Mouse (Mus musculus): ENCODE results near the gene Ccdc8. TPM values are rescaled to one million over a fixed set of nuclear protein-coding genes. Genes with fewer than 3 reads are reported as not detected.

Gene Ccdc8
- polyA plus RNA-seq, 1 experiment, result 9.7 TPM

- H3K4me3 ChIP-seq (ENCODE audit: insufficient read depth, poor library complexity, severe bottlenecking), result no peak overlapping the region
- H3K79me3 ChIP-seq (ENCODE audit: low read depth), result no peaks in the 10 kb centered on the region
- no peaks in the 10 kb centered on the region for H3K36me3 ChIP-seq (ENCODE audit: control insufficient read depth, insufficient read depth)
- H3K27me3 ChIP-seq (ENCODE audit: control insufficient read depth, insufficient read depth, insufficient read length), result no peaks in the 10 kb centered on the region
- H3K79me2 ChIP-seq (ENCODE audit: control insufficient read depth, insufficient read depth), result no peaks in the 10 kb centered on the region
- TF ChIP-seq USF1 (IDR thresholded peaks at IDR 0.05; ENCODE audit: low read depth) (no peak), MAX (IDR thresholded peaks at IDR 0.05) (no peak), CEBPB (IDR thresholded peaks at IDR 0.05; ENCODE audit: low read depth) (no peak), MYOG (IDR thresholded peaks at IDR 0.05; ENCODE audit: control insufficient read depth, extremely low read depth, insufficient read length) (no peak), MYOD1 (IDR thresholded peaks at IDR 0.05; ENCODE audit: control insufficient read depth, insufficient read length, low read depth) (no peak), CTCF (IDR thresholded peaks at IDR 0.05; ENCODE audit: control insufficient read depth, insufficient read depth, insufficient read length) (no peak), FOSL1 (IDR thresholded peaks at IDR 0.05; ENCODE audit: insufficient read depth, low read length, poor library complexity, severe bottlenecking) (no peak)
- H3ac ChIP-seq (ENCODE audit: control insufficient read depth, insufficient read length, low read depth), result peak overlapping the region; percentile 36
These were observed 45.8 kb upstream of the Ccdc8 start for GRCm38 (mm10) chr7:16946441-16947348.

GRCm38 (mm10) chr7:16947349-16947895 lies 45.1 kb upstream of the Ccdc8 start:
- TF ChIP-seq CEBPB (IDR thresholded peaks at IDR 0.05; ENCODE audit: low read depth) (no peak), MYOG (IDR thresholded peaks at IDR 0.05; ENCODE audit: control insufficient read depth, extremely low read depth, insufficient read length) (no peak), FOSL1 (IDR thresholded peaks at IDR 0.05; ENCODE audit: insufficient read depth, low read length, poor library complexity, severe bottlenecking) (no peak), MYOD1 (IDR thresholded peaks at IDR 0.05; ENCODE audit: control insufficient read depth, insufficient read length, low read depth) (no peak), USF1 (IDR thresholded peaks at IDR 0.05; ENCODE audit: low read depth) (no peak), CTCF (IDR thresholded peaks at IDR 0.05; ENCODE audit: control insufficient read depth, insufficient read depth, insufficient read length) (no peak), MAX (IDR thresholded peaks at IDR 0.05) (no peak)
- no peaks in the 10 kb centered on the region for H3K36me3 ChIP-seq (ENCODE audit: control insufficient read depth, insufficient read depth)
- peak overlapping the region; percentile 36 for H3ac ChIP-seq (ENCODE audit: control insufficient read depth, insufficient read length, low read depth)
- H3K4me3 ChIP-seq (ENCODE audit: insufficient read depth, poor library complexity, severe bottlenecking), result no peak overlapping the region
- no peaks in the 10 kb centered on the region for H3K79me2 ChIP-seq (ENCODE audit: control insufficient read depth, insufficient read depth)
- no peaks in the 10 kb centered on the region for H3K79me3 ChIP-seq (ENCODE audit: low read depth)
- H3K27me3 ChIP-seq (ENCODE audit: control insufficient read depth, insufficient read depth, insufficient read length), result no peaks in the 10 kb centered on the region

GRCm38 (mm10) chr7:16947959-16948361 lies 44.5 kb upstream of the Ccdc8 start:
- Histone ChIP-seq H3K36me3 (ENCODE audit: control insufficient read depth, insufficient read depth) (no peaks in the 10 kb centered on the region), H3ac (ENCODE audit: control insufficient read depth, insufficient read length, low read depth) (peak overlapping the region; percentile 51), H3K79me2 (ENCODE audit: control insufficient read depth, insufficient read depth) (no peaks in the 10 kb centered on the region), H3K79me3 (ENCODE audit: low read depth) (no peaks in the 10 kb centered on the region), H3K4me3 (ENCODE audit: insufficient read depth, poor library complexity, severe bottlenecking) (no peak overlapping the region), H3K27me3 (ENCODE audit: control insufficient read depth, insufficient read depth, insufficient read length) (no peaks in the 10 kb centered on the region)
- TF ChIP-seq FOSL1 (IDR thresholded peaks at IDR 0.05; ENCODE audit: insufficient read depth, low read length, poor library complexity, severe bottlenecking), result no peak
- TF ChIP-seq CTCF (IDR thresholded peaks at IDR 0.05; ENCODE audit: control insufficient read depth, insufficient read depth, insufficient read length), result no peak
- TF ChIP-seq MYOD1 (IDR thresholded peaks at IDR 0.05; ENCODE audit: control insufficient read depth, insufficient read length, low read depth), result peak; percentile 93

GRCm38 (mm10) chr7:16948923-16949458 lies 43.5 kb upstream of the Ccdc8 start:
- H3K79me2 ChIP-seq (ENCODE audit: control insufficient read depth, insufficient read depth), result no peaks in the 10 kb centered on the region

GRCm38 (mm10) chr7:16949908-16950841 lies 42.3 kb upstream of the Ccdc8 start:
- TF ChIP-seq MYOG (IDR thresholded peaks at IDR 0.05; ENCODE audit: control insufficient read depth, extremely low read depth, insufficient read length) (no peak), USF1 (IDR thresholded peaks at IDR 0.05; ENCODE audit: low read depth) (no peak), MYOD1 (IDR thresholded peaks at IDR 0.05; ENCODE audit: control insufficient read depth, insufficient read length, low read depth) (no peak), CTCF (IDR thresholded peaks at IDR 0.05; ENCODE audit: control insufficient read depth, insufficient read depth, insufficient read length) (peak; percentile 75), FOSL1 (IDR thresholded peaks at IDR 0.05; ENCODE audit: insufficient read depth, low read length, poor library complexity, severe bottlenecking) (no peak), MAX (IDR thresholded peaks at IDR 0.05) (no peak), CEBPB (IDR thresholded peaks at IDR 0.05; ENCODE audit: low read depth) (no peak)
- H3K36me3 ChIP-seq (ENCODE audit: control insufficient read depth, insufficient read depth), result no peaks in the 10 kb centered on the region
- H3K4me3 ChIP-seq (ENCODE audit: insufficient read depth, poor library complexity, severe bottlenecking), result no peak overlapping the region
- no peaks in the 10 kb centered on the region for H3K79me3 ChIP-seq (ENCODE audit: low read depth)
- peak overlapping the region; percentile 7 for H3ac ChIP-seq (ENCODE audit: control insufficient read depth, insufficient read length, low read depth)
- H3K79me2 ChIP-seq (ENCODE audit: control insufficient read depth, insufficient read depth), result no peaks in the 10 kb centered on the region
- no peaks in the 10 kb centered on the region for H3K27me3 ChIP-seq (ENCODE audit: control insufficient read depth, insufficient read depth, insufficient read length)

More at GRCm38 (mm10) chr7:16948923-16949458, 43.5 kb upstream of the Ccdc8 start:
- H3K4me3 ChIP-seq (ENCODE audit: insufficient read depth, poor library complexity, severe bottlenecking), result no peak overlapping the region
- H3K79me3 ChIP-seq (ENCODE audit: low read depth), result no peaks in the 10 kb centered on the region
- no peaks in the 10 kb centered on the region for H3K36me3 ChIP-seq (ENCODE audit: control insufficient read depth, insufficient read depth)
- H3K27me3 ChIP-seq (ENCODE audit: control insufficient read depth, insufficient read depth, insufficient read length), result no peaks in the 10 kb centered on the region
- TF ChIP-seq FOSL1 (IDR thresholded peaks at IDR 0.05; ENCODE audit: insufficient read depth, low read length, poor library complexity, severe bottlenecking) (no peak), MYOG (IDR thresholded peaks at IDR 0.05; ENCODE audit: control insufficient read depth, extremely low read depth, insufficient read length) (no peak), MAX (IDR thresholded peaks at IDR 0.05) (no peak), USF1 (IDR thresholded peaks at IDR 0.05; ENCODE audit: low read depth) (no peak), MYOD1 (IDR thresholded peaks at IDR 0.05; ENCODE audit: control insufficient read depth, insufficient read length, low read depth) (peak; percentile 64), CTCF (IDR thresholded peaks at IDR 0.05; ENCODE audit: control insufficient read depth, insufficient read depth, insufficient read length) (no peak), CEBPB (IDR thresholded peaks at IDR 0.05; ENCODE audit: low read depth) (no peak)
- no peak overlapping the region for H3ac ChIP-seq (ENCODE audit: control insufficient read depth, insufficient read length, low read depth)
